Mouse (Mus musculus): ENCODE data around the gene Fat1. TPM values are rescaled to one million over a fixed set of nuclear protein-coding genes. Genes with fewer than 3 reads are reported as not detected.

The Fat1 gene
- polyA plus RNA-seq, 1 experiment, result 24.4 TPM

DNA sequence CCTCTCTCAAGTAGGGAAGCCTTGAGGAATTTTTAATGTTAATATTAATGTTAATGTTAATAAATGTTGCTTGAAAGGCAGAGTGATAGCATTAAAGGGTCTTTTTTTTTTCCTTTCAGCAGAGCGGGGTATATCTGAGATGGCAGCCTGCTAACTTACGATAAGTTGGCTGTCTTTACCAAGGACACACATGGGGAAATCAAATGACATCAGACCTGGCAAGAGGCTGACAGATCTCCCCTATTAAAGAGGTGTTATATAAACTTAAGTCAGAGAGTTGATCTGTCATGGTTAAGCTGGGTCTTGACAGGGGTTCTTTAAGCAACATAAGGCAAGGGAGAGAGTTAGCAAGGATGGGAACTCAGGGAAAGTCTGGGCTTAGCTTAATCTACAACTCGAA lies 145.6 kb downstream of the Fat1 start:
- H3K27me3 ChIP-seq (ENCODE audit: control insufficient read depth, insufficient read depth, insufficient read length), result no peaks in the 10 kb centered on the region
- TF ChIP-seq FOSL1 (IDR thresholded peaks at IDR 0.05; ENCODE audit: insufficient read depth, low read length, poor library complexity, severe bottlenecking) (no peak), USF1 (IDR thresholded peaks at IDR 0.05; ENCODE audit: low read depth) (no peak), CTCF (IDR thresholded peaks at IDR 0.05; ENCODE audit: control insufficient read depth, insufficient read depth, insufficient read length) (no peak), MAX (IDR thresholded peaks at IDR 0.05) (no peak), MYOD1 (IDR thresholded peaks at IDR 0.05; ENCODE audit: control insufficient read depth, insufficient read length, low read depth) (no peak), MYOG (IDR thresholded peaks at IDR 0.05; ENCODE audit: control insufficient read depth, extremely low read depth, insufficient read length) (no peak), CEBPB (IDR thresholded peaks at IDR 0.05; ENCODE audit: low read depth) (no peak)
- H3K79me2 ChIP-seq (ENCODE audit: control insufficient read depth, insufficient read depth), result no peaks in the 10 kb centered on the region
- no peaks in the 10 kb centered on the region for H3K36me3 ChIP-seq (ENCODE audit: control insufficient read depth, insufficient read depth)
- no peak overlapping the region for H3ac ChIP-seq (ENCODE audit: control insufficient read depth, insufficient read length, low read depth)
- no peak overlapping the region for H3K4me3 ChIP-seq (ENCODE audit: insufficient read depth, poor library complexity, severe bottlenecking)
- H3K79me3 ChIP-seq (ENCODE audit: low read depth), result no peaks in the 10 kb centered on the region

DNA sequence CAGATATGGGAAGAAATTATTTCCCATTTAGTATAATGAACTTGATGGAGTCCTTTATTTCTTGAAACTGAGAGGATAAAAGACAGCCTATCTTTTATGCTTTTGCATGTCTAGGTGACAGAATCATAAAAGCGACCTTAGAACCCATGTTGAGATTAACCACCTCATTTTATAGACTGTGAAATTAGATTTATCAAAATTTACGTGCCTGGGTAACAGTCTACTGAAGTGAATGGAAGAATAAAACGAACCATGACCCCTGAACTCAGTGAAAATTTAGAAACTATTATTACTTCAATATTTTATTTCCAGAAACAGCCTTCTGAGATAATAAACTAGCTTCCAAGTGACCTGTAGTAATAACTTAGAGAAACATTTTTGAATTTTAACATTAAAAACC lies 158.4 kb downstream of the Fat1 start:
- no peaks in the 10 kb centered on the region for H3K79me3 ChIP-seq (ENCODE audit: low read depth)
- H3K79me2 ChIP-seq (ENCODE audit: control insufficient read depth, insufficient read depth), result no peaks in the 10 kb centered on the region
- no peak overlapping the region for H3K4me3 ChIP-seq (ENCODE audit: insufficient read depth, poor library complexity, severe bottlenecking)
- H3ac ChIP-seq (ENCODE audit: control insufficient read depth, insufficient read length, low read depth), result no peak overlapping the region
- H3K27me3 ChIP-seq (ENCODE audit: control insufficient read depth, insufficient read depth, insufficient read length), result no peaks in the 10 kb centered on the region
- no peaks in the 10 kb centered on the region for H3K36me3 ChIP-seq (ENCODE audit: control insufficient read depth, insufficient read depth)
- TF ChIP-seq MAX (IDR thresholded peaks at IDR 0.05) (no peak), MYOD1 (IDR thresholded peaks at IDR 0.05; ENCODE audit: control insufficient read depth, insufficient read length, low read depth) (no peak), MYOG (IDR thresholded peaks at IDR 0.05; ENCODE audit: control insufficient read depth, extremely low read depth, insufficient read length) (no peak), FOSL1 (IDR thresholded peaks at IDR 0.05; ENCODE audit: insufficient read depth, low read length, poor library complexity, severe bottlenecking) (no peak), CEBPB (IDR thresholded peaks at IDR 0.05; ENCODE audit: low read depth) (no peak), CTCF (IDR thresholded peaks at IDR 0.05; ENCODE audit: control insufficient read depth, insufficient read depth, insufficient read length) (no peak), USF1 (IDR thresholded peaks at IDR 0.05; ENCODE audit: low read depth) (no peak)

Other genes with a start within 250 kb of the Fat1 start
- not detected for gene Mtnr1a, start 133.7 kb downstream of the Fat1 start, polyA plus RNA-seq (2012; fragmentation: generic; extraction: Trizol)

Measured in C2C12 (cell line).